Mouse (Mus musculus) forebrain, postnatal 0 days (tissue): ENCODE measurements around the gene Gm17455. TPM values are rescaled to one million over a fixed set of nuclear protein-coding genes. Genes with fewer than 3 reads are reported as not detected.

Experiments used
- ATAC-seq: fragments of 200-750 bp; cut with Nextera tagmentation; 2 replicates; pipeline ENCODE4 v1.8.0; 2017; ENCODE audit warnings: mild to moderate bottlenecking, moderate library complexity
- DNase-seq: peaks from one replicate; pipeline ENCODE4 v3.0.0-alpha.2; 2015
- H3K27ac ChIP-seq: fragments of 300-500 bp; sonication (generic); 2 replicates; pipeline ENCODE4 v1.5.1; 2014; ENCODE audit warnings: low read depth, mild to moderate bottlenecking, antibody characterized with exemption, low read length, moderate library complexity, mixed read lengths
- H3K27me3 ChIP-seq: fragments of 300-500 bp; sonication (generic); 2 replicates; pipeline ENCODE4 v1.6.1; 2014; ENCODE audit warnings: mild to moderate bottlenecking, low read length, mixed read lengths; ENCODE audit not compliant: insufficient read depth
- H3K36me3 ChIP-seq: fragments of 300-500 bp; sonication (generic); 2 replicates; pipeline ENCODE4 v1.6.1; 2014; ENCODE audit warnings: mild to moderate bottlenecking, moderate library complexity; ENCODE audit not compliant: insufficient read depth
- H3K4me1 ChIP-seq: fragments of 300-500 bp; sonication (generic); 2 replicates; pipeline ENCODE4 v1.6.1; 2014; ENCODE audit warnings: antibody characterized with exemption; ENCODE audit not compliant: insufficient read depth
- H3K4me2 ChIP-seq: fragments of 300-500 bp; sonication (generic); 2 replicates; pipeline ENCODE4 v1.6.1; 2014; ENCODE audit warnings: low read depth, mild to moderate bottlenecking, moderate library complexity
- H3K4me3 ChIP-seq: fragments of 300-500 bp; sonication (generic); 2 replicates; pipeline ENCODE4 v1.5.1; 2014; ENCODE audit warnings: low read depth, low read length, mixed read lengths
- H3K9ac ChIP-seq: fragments of 300-500 bp; sonication (generic); 2 replicates; pipeline ENCODE4 v1.6.1; 2014; ENCODE audit warnings: mild to moderate bottlenecking
- H3K9me3 ChIP-seq: fragments of 300-500 bp; sonication (generic); 2 replicates; pipeline ENCODE4 v1.6.1; 2016; ENCODE audit warnings: low read length
- CTCF ChIP-seq: sonication (generic); IDR thresholded peaks from 2 replicates; pipeline ENCODE4 v1.5.1; 2016; ENCODE audit warnings: antibody characterized with exemption, control low read depth, low read depth
- WGBS: fragments of 180-500 bp; shearing (Covaris S2); extraction: QIAGEN DNeasy Blood & Tissue Kit; methylation state at CpG from one replicate; pipeline ENCODE4 v1.1.7; 2014; 5-methylcytosine and 5-hydroxymethylcytosine counted together
- polyA plus RNA-seq: library from polyadenylated mRNA; unstranded; fragments of >200 nt; fragmentation: Nextera tagmentation; extraction: Ambion mirVana; gene quantifications from 2 replicates; pipeline ENCODE4 v1.2.1, GENCODE M21; 2015
- total RNA-seq: library from RNA; depleted of rRNA; stranded (reverse); fragments of >200 nt; gene quantifications from 2 replicates; pipeline ENCODE4 v1.2.3, GENCODE M21; 2014

Gene Gm17455
- total and polyA plus RNA-seq, 2 experiments from 2014 or later: 5.4 to 10.6 TPM

DNA sequence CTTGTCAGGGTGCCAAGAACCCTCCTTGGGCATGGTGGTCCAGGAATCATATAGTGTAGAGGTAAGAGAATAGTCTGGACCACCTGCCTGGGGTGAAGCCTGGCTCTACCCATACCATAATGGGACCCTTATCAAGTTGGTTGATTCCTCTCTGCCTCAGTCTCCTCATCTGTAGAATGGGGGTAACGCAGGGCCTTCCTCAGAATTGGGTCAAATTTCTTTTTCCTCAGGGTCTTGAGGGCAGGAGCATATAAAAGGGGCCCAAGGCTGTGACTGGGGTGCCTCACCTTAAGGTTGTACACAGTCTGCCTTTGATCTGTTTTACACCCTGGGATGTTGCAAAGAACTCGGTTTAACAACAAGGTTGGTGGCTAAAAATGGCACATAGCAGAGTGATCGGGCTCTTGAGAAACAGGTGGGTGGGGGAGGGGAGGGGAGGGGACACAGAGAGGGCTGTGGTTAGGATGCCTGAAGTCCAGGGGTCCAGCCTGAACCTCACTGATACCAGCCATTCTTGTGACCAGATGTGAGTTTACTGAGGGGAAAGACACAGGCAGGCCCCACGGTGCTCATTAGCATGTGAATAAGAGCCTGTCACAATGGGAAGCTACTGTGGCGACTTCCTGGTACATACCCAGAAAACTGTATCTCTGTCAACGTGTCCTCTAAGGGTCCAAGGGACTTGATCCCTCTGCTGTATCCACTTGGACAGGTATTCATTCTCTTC lies 9.2 kb upstream of the Gm17455 start:
- Histone ChIP-seq H3K9me3 (no peaks in the 10 kb centered on the region), H3K4me2 (no peak overlapping the region), H3K36me3 (no peaks in the 10 kb centered on the region), H3K9ac (no peak overlapping the region), H3K4me1 (no peaks in the 10 kb centered on the region), H3K27ac (no peak overlapping the region), H3K27me3 (no peaks in the 10 kb centered on the region), H3K4me3 (no peak overlapping the region)
- WGBS: 35% methylated on average over 6 of the region's 6 CpGs
- no peak for TF ChIP-seq CTCF
- DNase-seq (no peak), ATAC-seq (no peak)

DNA sequence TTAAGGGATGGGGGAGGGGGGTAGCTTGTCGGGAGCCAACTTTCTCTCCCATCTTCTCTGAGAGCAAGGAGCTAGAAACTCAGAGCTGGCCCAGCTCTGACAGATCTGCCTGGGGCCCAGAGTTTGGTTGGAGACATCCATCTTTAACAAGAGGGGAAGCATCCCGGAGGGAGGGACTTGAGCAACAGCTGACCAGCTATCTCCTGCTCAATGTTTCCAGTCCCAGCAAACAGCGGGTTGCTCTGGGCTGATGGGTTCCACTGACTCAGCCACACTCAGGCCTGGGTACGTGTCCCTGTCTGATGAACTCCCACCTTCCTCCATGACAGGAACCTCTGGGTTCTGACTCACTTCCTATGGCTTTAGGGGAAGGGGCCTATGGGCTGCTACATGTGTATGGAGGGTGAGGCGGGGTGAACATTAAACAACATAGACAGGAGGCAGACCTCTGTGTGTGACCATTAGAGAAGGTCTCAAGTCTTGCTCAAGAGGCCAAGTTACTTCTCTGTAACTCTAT lies 8.6 kb upstream of the Gm17455 start:
- no peaks in the 10 kb centered on the region for H3K4me1 ChIP-seq
- H3K9me3 ChIP-seq: no peaks in the 10 kb centered on the region
- no peak overlapping the region for H3K4me3 ChIP-seq
- ATAC-seq: no peak
- TF ChIP-seq CTCF: no peak
- no peaks in the 10 kb centered on the region for H3K27me3 ChIP-seq
- no peak overlapping the region for H3K27ac ChIP-seq
- H3K4me2 ChIP-seq: no peak overlapping the region
- WGBS: 65% methylated on average over 5 of the region's 5 CpGs
- H3K9ac ChIP-seq: no peak overlapping the region
- H3K36me3 ChIP-seq: no peaks in the 10 kb centered on the region
- no peak for DNase-seq

DNA sequence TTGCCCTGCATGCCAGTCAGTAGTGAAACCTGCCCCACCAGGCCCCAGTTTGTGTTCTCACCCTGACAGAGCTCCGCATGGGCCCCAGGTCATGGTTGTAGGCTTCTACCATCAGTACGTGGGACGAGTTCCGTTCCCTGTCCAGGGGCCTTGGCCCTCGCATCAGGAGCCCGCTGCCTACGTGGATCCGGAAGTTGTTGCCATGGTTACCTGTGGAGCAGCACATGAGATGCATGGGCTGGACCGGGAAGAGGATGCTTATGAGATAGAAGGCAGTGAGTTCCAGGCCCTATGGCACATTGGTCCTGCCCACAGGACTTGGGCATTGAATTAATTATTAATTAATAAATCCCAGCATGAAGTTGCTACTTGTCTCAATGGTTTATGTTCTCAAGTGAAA lies 7.9 kb upstream of the Gm17455 start:
- no peaks in the 10 kb centered on the region for H3K4me1 ChIP-seq
- H3K27ac ChIP-seq: no peak overlapping the region
- DNase-seq: no peak
- TF ChIP-seq CTCF: no peak
- 77% methylated on average over 9 of the region's 9 CpGs for WGBS
- no peaks in the 10 kb centered on the region for H3K27me3 ChIP-seq
- H3K4me2 ChIP-seq: no peak overlapping the region
- no peaks in the 10 kb centered on the region for H3K36me3 ChIP-seq
- no peak overlapping the region for H3K9ac ChIP-seq
- ATAC-seq: no peak; the same call in 1 of the 2 replicates
- H3K9me3 ChIP-seq: no peaks in the 10 kb centered on the region
- H3K4me3 ChIP-seq: no peak overlapping the region

DNA sequence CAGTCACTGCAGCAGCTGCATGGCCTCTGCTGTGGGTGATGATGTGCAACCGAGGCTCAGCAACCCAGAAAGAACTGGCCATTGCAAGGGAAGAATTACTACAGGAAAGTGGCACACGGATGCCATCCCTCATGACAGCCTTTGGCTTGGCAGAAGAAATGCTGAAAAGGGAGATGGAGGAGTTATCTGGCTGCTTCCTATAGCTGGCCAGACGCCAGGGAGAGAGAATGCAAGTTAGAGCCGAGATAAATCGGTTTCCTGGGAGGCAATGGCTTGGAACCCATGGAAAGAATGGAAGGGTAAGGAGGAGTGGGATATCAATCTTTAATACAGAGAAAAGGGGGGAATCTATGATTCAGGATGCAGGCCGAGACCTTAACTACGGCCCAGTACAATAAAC lies 4.6 kb upstream of the Gm17455 start:
- 61% methylated on average over 7 of the region's 7 CpGs for WGBS
- Histone ChIP-seq H3K9ac (no peak overlapping the region), H3K27ac (no peak overlapping the region), H3K9me3 (no peaks in the 10 kb centered on the region), H3K4me1 (no peaks in the 10 kb centered on the region), H3K27me3 (no peaks in the 10 kb centered on the region), H3K4me2 (no peak overlapping the region), H3K4me3 (no peak overlapping the region), H3K36me3 (no peaks in the 10 kb centered on the region)
- TF ChIP-seq CTCF: no peak
- ATAC-seq (no peak), DNase-seq (peak; percentile 21)

DNA sequence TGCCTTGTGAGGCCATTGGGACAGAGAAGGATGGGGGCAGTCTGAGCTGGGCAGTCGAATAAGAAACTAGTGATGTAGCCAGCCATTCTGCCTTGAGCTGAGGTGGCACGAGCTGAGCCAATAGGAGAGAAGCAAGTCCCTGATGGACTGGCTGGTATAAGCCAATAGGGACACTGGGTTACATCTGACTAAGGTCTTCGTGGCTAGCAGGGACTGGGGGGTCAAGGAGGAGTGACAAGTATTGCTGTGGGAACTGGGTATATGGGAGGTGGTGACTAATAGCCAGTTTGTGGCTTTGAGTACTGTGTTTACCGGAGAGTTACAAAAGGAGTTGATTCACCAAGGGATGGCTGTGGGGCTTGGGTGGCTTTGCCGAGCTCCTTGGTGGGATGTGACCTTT lies 3.9 kb upstream of the Gm17455 start:
- 68% methylated on average over 5 of the region's 5 CpGs for WGBS
- DNase-seq (no peak), ATAC-seq (no peak)
- no peak for TF ChIP-seq CTCF
- H3K36me3 ChIP-seq: no peaks in the 10 kb centered on the region
- H3K9ac ChIP-seq: no peak overlapping the region
- no peaks in the 10 kb centered on the region for H3K4me1 ChIP-seq
- H3K27ac ChIP-seq: no peak overlapping the region
- no peaks in the 10 kb centered on the region for H3K9me3 ChIP-seq
- no peak overlapping the region for H3K4me3 ChIP-seq
- no peak overlapping the region for H3K4me2 ChIP-seq
- no peaks in the 10 kb centered on the region for H3K27me3 ChIP-seq

DNA sequence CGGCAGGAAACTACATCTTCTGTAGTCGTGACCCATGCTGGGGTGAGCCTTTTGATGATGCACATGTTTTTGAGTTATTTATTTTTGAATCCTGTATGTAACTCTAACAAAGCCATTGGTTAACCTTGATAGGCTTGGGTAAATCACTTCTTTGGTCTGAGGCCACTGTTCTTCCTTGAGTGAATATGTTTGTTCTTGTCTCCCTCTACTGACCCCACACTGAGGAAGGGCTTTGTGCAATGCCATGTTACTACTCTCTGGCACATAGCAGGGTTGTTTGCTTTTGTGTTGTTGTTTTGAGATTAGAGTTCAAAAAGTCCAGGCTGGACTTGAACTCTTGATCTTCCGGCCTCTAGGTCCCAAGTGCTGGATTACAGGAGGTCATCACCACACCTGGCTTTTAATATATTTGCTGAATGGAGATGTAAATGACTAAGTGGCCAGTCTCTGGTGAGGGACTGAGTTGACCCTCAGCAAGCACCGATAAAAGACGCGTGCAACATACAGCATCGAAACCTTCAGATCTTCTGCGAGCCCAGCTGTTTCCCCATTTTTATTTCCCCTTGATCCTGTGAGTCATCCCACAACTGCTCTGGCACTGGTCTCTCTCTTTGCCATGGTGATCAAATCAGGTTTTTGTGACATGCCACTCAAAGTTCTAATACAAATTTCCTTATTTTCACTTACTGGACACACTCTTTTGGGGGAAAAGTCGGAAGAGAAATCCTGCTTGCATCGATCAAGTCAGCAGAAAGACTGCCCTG lies 1.3 kb upstream of the Gm17455 start:
- ATAC-seq (no peak), DNase-seq (no peak)
- H3K9ac ChIP-seq: no peak overlapping the region
- no peaks in the 10 kb centered on the region for H3K9me3 ChIP-seq
- H3K36me3 ChIP-seq: no peaks in the 10 kb centered on the region
- no peaks in the 10 kb centered on the region for H3K4me1 ChIP-seq
- H3K4me2 ChIP-seq: no peak overlapping the region
- no peak overlapping the region for H3K4me3 ChIP-seq
- WGBS: 94% methylated on average over 10 of the region's 10 CpGs
- H3K27ac ChIP-seq: no peak overlapping the region
- no peak for TF ChIP-seq CTCF
- no peaks in the 10 kb centered on the region for H3K27me3 ChIP-seq
